Mouse (Mus musculus) stomach, postnatal 0 days (tissue): ENCODE measurements around the gene Nrarp. TPM values are rescaled to one million over a fixed set of nuclear protein-coding genes. Genes with fewer than 3 reads are reported as not detected.
A peak's percentile ranks its signal among the peaks of the same experiment; 100 is the strongest.

Experiments used
- ATAC-seq: fragments of 200-750 bp; cut with Nextera tagmentation; 2 replicates; pipeline ENCODE4 v1.8.0; 2017; ENCODE audit not compliant: low FRiP score, low TSS enrichment
- DNase-seq: peaks from one replicate; pipeline ENCODE4 v3.0.0-alpha.2; 2016; ENCODE audit warnings: low spot score
- H3K27ac ChIP-seq: fragments of 300-500 bp; sonication (generic); replicated peaks from 2 replicates; pipeline ENCODE4 v1.5.1; 2014; ENCODE audit warnings: mild to moderate bottlenecking, control low read depth
- H3K27me3 ChIP-seq: fragments of 300-500 bp; sonication (generic); 2 replicates; pipeline ENCODE4 v1.6.1; 2014; ENCODE audit warnings: low read length; ENCODE audit not compliant: control insufficient read depth, insufficient read depth
- H3K36me3 ChIP-seq: fragments of 300-500 bp; sonication (generic); 2 replicates; pipeline ENCODE4 v1.6.1; 2014; ENCODE audit warnings: low read length, mixed read lengths; ENCODE audit not compliant: control insufficient read depth, insufficient read depth
- H3K4me1 ChIP-seq: fragments of 300-500 bp; sonication (generic); replicated peaks from 2 replicates; pipeline ENCODE4 v1.6.1; 2014; ENCODE audit warnings: antibody characterized with exemption; ENCODE audit not compliant: control insufficient read depth, insufficient read depth
- H3K4me2 ChIP-seq: fragments of 300-500 bp; sonication (generic); replicated peaks from 2 replicates; pipeline ENCODE4 v1.6.1; 2014; ENCODE audit warnings: low read depth, mild to moderate bottlenecking, control low read depth, moderate library complexity
- H3K4me3 ChIP-seq: fragments of 300-500 bp; sonication (generic); 2 replicates; pipeline ENCODE4 v1.5.1; 2014; ENCODE audit warnings: low read depth, low read length, control low read depth
- H3K9ac ChIP-seq: fragments of 300-500 bp; sonication (generic); 2 replicates; pipeline ENCODE4 v1.6.1; 2014; ENCODE audit warnings: mild to moderate bottlenecking, low read length, control low read depth, mixed read lengths
- H3K9me3 ChIP-seq: fragments of 300-500 bp; sonication (generic); 2 replicates; pipeline ENCODE4 v1.6.1; 2016; ENCODE audit warnings: low read length; ENCODE audit not compliant: control insufficient read depth
- CTCF ChIP-seq: IDR thresholded peaks from 2 replicates; pipeline ENCODE4 v1.5.1; 2016; ENCODE audit warnings: antibody characterized with exemption, low read depth, mild to moderate bottlenecking, moderate library complexity
- EP300 ChIP-seq: optimal IDR thresholded peaks from 2 replicates; pipeline ENCODE3; 2016; ENCODE audit warnings: antibody characterized with exemption
- WGBS: fragments of 180-500 bp; shearing (Covaris S2); extraction: QIAGEN DNeasy Blood & Tissue Kit; methylation state at CpG from one replicate; pipeline ENCODE4 v1.1.7; 2014; 5-methylcytosine and 5-hydroxymethylcytosine counted together
- polyA plus RNA-seq: library from polyadenylated mRNA; unstranded; fragments of >200 nt; fragmentation: Nextera tagmentation; extraction: Ambion mirVana; gene quantifications from 2 replicates; pipeline ENCODE4 v1.2.1, GENCODE M21; 2015

Nrarp gene
- polyA plus RNA-seq, 1 experiment from 2014 or later, result 25.3 TPM

- H3K36me3 ChIP-seq, result no peaks in the 10 kb centered on the region
- H3K27ac ChIP-seq, result peak overlapping the region; percentile 63
- H3K9ac ChIP-seq, result no peak overlapping the region
- H3K27me3 ChIP-seq, result no peaks in the 10 kb centered on the region; the same call in 1 of the 2 replicates
- no peaks in the 10 kb centered on the region for H3K4me1 ChIP-seq
- no peak overlapping the region for H3K4me3 ChIP-seq
- TF ChIP-seq CTCF (no peak), EP300 (no peak)
- ATAC-seq, result no peak
- WGBS, result 53% methylated on average over 6 of the region's 6 CpGs
- H3K4me2 ChIP-seq, result no peak overlapping the region
- no peaks in the 10 kb centered on the region for H3K9me3 ChIP-seq
- DNase-seq, result no peak
These were observed 4.0 kb upstream of the Nrarp start for GRCm38 (mm10) chr2:25176573-25176972.

GRCm38 (mm10) chr2:25177076-25177475 lies 3.5 kb upstream of the Nrarp start:
- no peak overlapping the region for H3K9ac ChIP-seq
- no peaks in the 10 kb centered on the region for H3K4me1 ChIP-seq
- no peak for TF ChIP-seq EP300
- TF ChIP-seq CTCF, result no peak
- no peaks in the 10 kb centered on the region; the same call in 1 of the 2 replicates for H3K27me3 ChIP-seq
- H3K27ac ChIP-seq, result peak overlapping the region; percentile 63
- no peak overlapping the region for H3K4me2 ChIP-seq
- H3K9me3 ChIP-seq, result no peaks in the 10 kb centered on the region
- H3K36me3 ChIP-seq, result no peaks in the 10 kb centered on the region
- 54% methylated on average over 4 of the region's 4 CpGs for whole genome bisulfite sequencing
- no peak overlapping the region for H3K4me3 ChIP-seq
- ATAC-seq (no peak), DNase-seq (no peak)

GRCm38 (mm10) chr2:25177685-25178084 lies 2.9 kb upstream of the Nrarp start:
- ATAC-seq (no peak), DNase-seq (peak; percentile 59)
- H3K4me2 ChIP-seq, result no peak overlapping the region
- no peaks in the 10 kb centered on the region; the same call in 1 of the 2 replicates for H3K27me3 ChIP-seq
- no peaks in the 10 kb centered on the region for H3K4me1 ChIP-seq
- H3K9me3 ChIP-seq, result no peaks in the 10 kb centered on the region
- no peak overlapping the region for H3K4me3 ChIP-seq
- TF ChIP-seq CTCF (no peak), EP300 (no peak)
- H3K9ac ChIP-seq, result no peak overlapping the region
- 21% methylated on average over 6 of the region's 6 CpGs for WGBS
- H3K27ac ChIP-seq, result peak overlapping the region; percentile 63
- H3K36me3 ChIP-seq, result no peaks in the 10 kb centered on the region

- Histone ChIP-seq H3K4me1 (no peaks in the 10 kb centered on the region), H3K4me2 (no peak overlapping the region), H3K9ac (no peak overlapping the region), H3K9me3 (no peaks in the 10 kb centered on the region), H3K27me3 (no peaks in the 10 kb centered on the region; the same call in 1 of the 2 replicates), H3K27ac (peak overlapping the region; percentile 40), H3K36me3 (no peaks in the 10 kb centered on the region), H3K4me3 (no peak overlapping the region)
- DNase-seq (no peak), ATAC-seq (no peak)
- 40% methylated on average over 10 of the region's 10 CpGs for WGBS
- TF ChIP-seq EP300 (no peak), CTCF (no peak)
These were observed 2.1 kb upstream of the Nrarp start for GRCm38 (mm10) chr2:25178285-25178972.

GRCm38 (mm10) chr2:25179566-25180217 lies 866 bp upstream of the Nrarp start:
- no peak for ATAC-seq
- peak overlapping the region; percentile 58 for H3K4me3 ChIP-seq
- no peaks in the 10 kb centered on the region for H3K36me3 ChIP-seq
- no peaks in the 10 kb centered on the region for H3K4me1 ChIP-seq
- peak overlapping the region; percentile 96 for H3K27ac ChIP-seq
- TF ChIP-seq CTCF (no peak), EP300 (no peak)
- DNase-seq, result no peak
- H3K4me2 ChIP-seq, result peak overlapping the region; percentile 85
- no peaks in the 10 kb centered on the region for H3K9me3 ChIP-seq
- H3K9ac ChIP-seq, result peak overlapping the region; percentile 41; the same call in 1 of the 2 replicates
- 42% methylated on average over 15 of the region's 15 CpGs for WGBS
- no peaks in the 10 kb centered on the region; the same call in 1 of the 2 replicates for H3K27me3 ChIP-seq
